Mouse (Mus musculus) lung, embryonic 14.5 days (tissue): ENCODE measurements around the gene Atp8a2. TPM values are rescaled to one million over a fixed set of nuclear protein-coding genes. Genes with fewer than 3 reads are reported as not detected.

ENCODE experiments used
- ATAC-seq: fragments of 200-750 bp; cut with Nextera tagmentation; 2 replicates; pipeline ENCODE4 v1.8.0; 2017; ENCODE audit warnings: mild to moderate bottlenecking, moderate TSS enrichment, moderate library complexity; ENCODE audit not compliant: insufficient read depth
- DNase-seq: peaks from one replicate; pipeline ENCODE4 v3.0.0-alpha.2; 2015
- H3K27ac ChIP-seq: fragments of 300-500 bp; sonication (generic); 2 replicates; pipeline ENCODE4 v1.5.1; 2014; ENCODE audit warnings: low read depth, mild to moderate bottlenecking, moderate library complexity
- H3K27me3 ChIP-seq: fragments of 300-500 bp; sonication (generic); 2 replicates; pipeline ENCODE4 v1.6.1; 2014; ENCODE audit warnings: low read length, control low read depth; ENCODE audit not compliant: insufficient read depth
- H3K36me3 ChIP-seq: fragments of 300-500 bp; sonication (generic); 2 replicates; pipeline ENCODE4 v1.6.1; 2014; ENCODE audit warnings: control low read depth; ENCODE audit not compliant: insufficient read depth
- H3K4me1 ChIP-seq: fragments of 300-500 bp; sonication (generic); 2 replicates; pipeline ENCODE4 v1.6.1; 2014; ENCODE audit warnings: antibody characterized with exemption, control low read depth; ENCODE audit not compliant: insufficient read depth
- H3K4me2 ChIP-seq: fragments of 300-500 bp; sonication (generic); 2 replicates; pipeline ENCODE4 v1.6.1; 2014; ENCODE audit warnings: mild to moderate bottlenecking
- H3K4me3 ChIP-seq: fragments of 300-500 bp; sonication (generic); 2 replicates; pipeline ENCODE4 v1.5.1; 2014; ENCODE audit warnings: low read depth, low read length
- H3K9ac ChIP-seq: fragments of 300-500 bp; sonication (generic); 2 replicates; pipeline ENCODE4 v1.6.1; 2014
- H3K9me3 ChIP-seq: fragments of 300-500 bp; sonication (generic); 2 replicates; pipeline ENCODE4 v1.6.1; 2016; ENCODE audit warnings: low read depth, low read length, control low read depth
- CTCF ChIP-seq: IDR thresholded peaks from 2 replicates; pipeline ENCODE4 v1.5.1; 2016; ENCODE audit warnings: antibody characterized with exemption, low read depth
- WGBS: fragments of 180-500 bp; shearing (Covaris S2); extraction: QIAGEN DNeasy Blood & Tissue Kit; methylation state at CpG from one replicate; pipeline ENCODE4 v1.1.7; 2014; 5-methylcytosine and 5-hydroxymethylcytosine counted together
- polyA plus RNA-seq: library from polyadenylated mRNA; unstranded; fragments of >200 nt; fragmentation: Nextera tagmentation; extraction: Ambion mirVana; gene quantifications from 2 replicates; pipeline ENCODE4 v1.2.1, GENCODE M21; 2014

Atp8a2 gene
- polyA plus RNA-seq, 1 experiment from 2014 or later = 0.95 TPM

GRCm38 (mm10) chr14:59806910-59807309 is 390.1 kb downstream of the Atp8a2 start:
- H3K9ac ChIP-seq = no peak overlapping the region
- 8% methylated on average over 4 of the region's 4 CpGs for WGBS
- H3K27ac ChIP-seq = peak overlapping the region; percentile 67
- H3K4me1 ChIP-seq = peaks cover 12% of the 10 kb centered on the region
- H3K4me3 ChIP-seq = no peak overlapping the region
- ATAC-seq = peak; percentile 13; the same call in 1 of the 2 replicates
- TF ChIP-seq CTCF = no peak
- no peaks in the 10 kb centered on the region for H3K27me3 ChIP-seq
- H3K36me3 ChIP-seq = no peaks in the 10 kb centered on the region
- peak; percentile 62 for DNase-seq
- H3K4me2 ChIP-seq = peak overlapping the region; percentile 12; the same call in 1 of the 2 replicates
- H3K9me3 ChIP-seq = 0 out of 2 replicates have a peak, but pooled peaks cover 3% of the 10 kb centered on the region

DNA sequence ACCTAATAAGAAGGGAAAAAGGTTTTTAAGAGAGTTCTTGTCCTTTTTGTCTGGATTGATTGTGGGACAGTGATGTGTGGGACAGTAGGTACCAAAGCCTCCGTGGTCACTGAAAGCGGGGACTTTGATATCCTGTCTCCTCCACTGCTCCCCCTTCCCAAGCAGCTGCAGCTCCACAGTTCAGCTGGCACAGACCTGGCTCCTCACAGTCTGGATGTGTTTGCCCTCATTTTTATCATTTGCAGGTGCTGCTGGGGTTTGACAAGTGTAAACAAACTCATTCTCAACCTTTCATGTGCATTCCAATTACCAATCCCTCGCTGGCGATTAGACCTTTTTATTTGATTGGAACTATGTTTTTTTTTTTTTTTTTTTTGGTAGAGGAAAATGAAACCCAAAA is 390.8 kb downstream of the Atp8a2 start:
- no peak overlapping the region for H3K4me3 ChIP-seq
- DNase-seq = no peak
- peaks cover 12% of the 10 kb centered on the region for H3K4me1 ChIP-seq
- no peak overlapping the region for H3K9ac ChIP-seq
- no peak overlapping the region for H3K4me2 ChIP-seq
- TF ChIP-seq CTCF = no peak
- H3K9me3 ChIP-seq = 0 out of 2 replicates have a peak, but pooled peaks cover 3% of the 10 kb centered on the region
- no peak overlapping the region for H3K27ac ChIP-seq
- 19% methylated on average over 4 of the region's 4 CpGs for WGBS
- H3K36me3 ChIP-seq = no peaks in the 10 kb centered on the region
- ATAC-seq = no peak
- H3K27me3 ChIP-seq = no peaks in the 10 kb centered on the region

DNA sequence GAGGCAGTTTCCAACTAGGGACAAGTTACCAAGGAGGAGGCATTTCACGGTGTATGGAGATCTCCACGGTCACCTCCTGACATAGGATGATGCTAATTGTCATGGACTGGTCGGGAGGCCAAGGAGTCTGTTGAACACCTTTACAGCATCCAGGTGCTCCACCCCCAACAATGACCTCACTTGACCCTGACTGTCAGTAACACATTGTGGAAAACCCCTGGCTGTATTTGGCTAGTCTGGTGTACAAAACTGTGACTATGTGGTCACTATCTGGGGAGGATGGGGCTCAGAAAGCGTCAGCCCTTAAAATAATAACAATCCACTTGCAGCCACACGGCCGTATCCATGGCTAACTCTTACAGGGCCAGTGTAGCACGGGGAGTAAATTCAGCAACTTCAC is 391.3 kb downstream of the Atp8a2 start:
- Histone ChIP-seq H3K9me3 (0 out of 2 replicates have a peak, but pooled peaks cover 3% of the 10 kb centered on the region), H3K4me1 (peaks cover 12% of the 10 kb centered on the region), H3K27me3 (no peaks in the 10 kb centered on the region), H3K9ac (no peak overlapping the region), H3K27ac (no peak overlapping the region), H3K4me3 (no peak overlapping the region), H3K36me3 (no peaks in the 10 kb centered on the region), H3K4me2 (no peak overlapping the region)
- TF ChIP-seq CTCF = no peak
- 28% methylated on average over 7 of the region's 7 CpGs for WGBS
- DNase-seq (no peak), ATAC-seq (no peak)

DNA sequence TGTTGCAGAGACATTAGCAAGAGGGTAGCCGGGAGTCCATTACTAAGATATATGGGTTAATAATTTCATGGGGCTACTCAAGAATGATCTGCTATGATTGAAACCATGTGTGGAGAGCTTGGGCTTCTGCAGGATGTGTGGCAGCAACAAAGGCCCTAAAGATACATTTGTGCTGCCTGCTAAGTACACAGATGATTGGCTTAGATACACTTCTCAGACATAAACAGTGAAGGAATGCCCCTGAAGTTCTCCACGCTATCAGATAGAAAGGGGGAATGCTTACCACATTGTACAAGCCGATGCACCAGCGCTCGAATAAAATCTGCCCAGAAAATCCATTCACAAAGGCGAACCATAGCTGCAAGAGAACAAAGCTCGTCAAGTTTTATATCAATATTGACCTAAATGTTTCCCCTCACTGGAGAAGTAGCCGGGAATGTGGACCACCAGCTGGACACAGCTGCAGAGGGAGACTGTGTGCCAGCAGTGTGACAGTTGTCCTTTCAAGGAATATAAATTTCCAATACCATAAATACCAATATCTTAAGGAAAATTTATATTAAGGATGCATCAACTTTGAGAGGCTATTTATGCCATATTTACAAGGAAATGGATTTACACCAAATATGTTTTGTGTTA is 394.9 kb downstream of the Atp8a2 start:
- Histone ChIP-seq H3K27me3 (no peaks in the 10 kb centered on the region), H3K9me3 (0 out of 2 replicates have a peak, but pooled peaks cover 3% of the 10 kb centered on the region), H3K36me3 (no peaks in the 10 kb centered on the region), H3K9ac (no peak overlapping the region), H3K4me3 (no peak overlapping the region), H3K27ac (peak overlapping the region; percentile 58; the same call in 1 of the 2 replicates), H3K4me2 (no peak overlapping the region), H3K4me1 (peaks cover 16% of the 10 kb centered on the region; the same call in 1 of the 2 replicates)
- ATAC-seq (peak; percentile 91), DNase-seq (peak; percentile 88)
- TF ChIP-seq CTCF = no peak
- WGBS = 11% methylated on average over 8 of the region's 8 CpGs

DNA sequence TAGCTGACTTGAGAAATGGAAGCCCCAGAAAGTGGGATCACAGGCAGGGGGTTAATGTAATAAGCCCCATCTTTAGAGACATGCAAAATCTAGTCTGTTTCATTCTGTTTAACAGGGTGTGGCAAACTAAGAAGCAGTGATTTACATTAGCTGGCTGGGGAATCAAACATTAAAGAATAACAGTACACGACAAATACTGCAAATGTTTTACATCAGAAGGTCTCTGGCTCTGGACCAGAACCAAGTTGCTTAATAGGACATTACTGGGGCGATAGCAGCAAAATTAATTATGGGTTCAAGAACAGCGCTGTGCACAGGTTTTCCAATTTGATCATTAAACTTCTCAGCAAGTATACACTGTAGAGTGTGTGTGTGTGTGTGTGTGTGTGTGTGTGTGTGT is 397.5 kb downstream of the Atp8a2 start:
- Histone ChIP-seq H3K27ac (no peak overlapping the region), H3K9ac (no peak overlapping the region), H3K4me1 (0 out of 2 replicates have a peak, but pooled peaks cover 5% of the 10 kb centered on the region), H3K9me3 (0 out of 2 replicates have a peak, but pooled peaks cover 3% of the 10 kb centered on the region), H3K4me3 (no peak overlapping the region), H3K27me3 (no peaks in the 10 kb centered on the region), H3K4me2 (no peak overlapping the region), H3K36me3 (no peaks in the 10 kb centered on the region)
- ATAC-seq (no peak), DNase-seq (peak; percentile 76)
- 46% methylated on average over 3 of the region's 3 CpGs for WGBS
- TF ChIP-seq CTCF = no peak

DNA sequence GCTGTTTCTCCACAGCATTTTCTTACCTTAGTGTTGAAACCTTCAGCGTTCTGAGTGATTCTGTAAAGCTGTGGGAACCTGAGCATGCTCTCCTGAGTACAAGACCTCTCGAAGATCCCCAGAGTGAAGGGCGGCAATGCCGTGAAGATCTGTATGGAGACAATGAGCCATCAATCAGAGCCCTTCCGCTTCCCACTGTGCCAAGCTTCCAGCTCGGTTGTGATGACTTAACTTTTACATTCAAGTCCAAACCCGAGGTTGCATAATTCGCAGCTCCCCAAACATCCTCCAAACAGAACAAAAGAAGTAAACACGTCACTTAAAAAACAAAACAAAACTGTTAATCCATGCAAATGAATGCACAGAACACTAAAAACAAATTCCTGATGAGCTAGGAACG is 403.1 kb downstream of the Atp8a2 start:
- no peaks in the 10 kb centered on the region for H3K36me3 ChIP-seq
- H3K4me3 ChIP-seq = no peak overlapping the region
- H3K9me3 ChIP-seq = no peaks in the 10 kb centered on the region
- 60% methylated on average over 10 of the region's 10 CpGs for WGBS
- DNase-seq (no peak), ATAC-seq (no peak)
- H3K9ac ChIP-seq = no peak overlapping the region
- no peak overlapping the region for H3K27ac ChIP-seq
- H3K4me2 ChIP-seq = no peak overlapping the region
- no peaks in the 10 kb centered on the region for H3K27me3 ChIP-seq
- no peaks in the 10 kb centered on the region for H3K4me1 ChIP-seq
- TF ChIP-seq CTCF = no peak

GRCm38 (mm10) chr14:59783348-59784341 is 413.3 kb downstream of the Atp8a2 start:
- 65% methylated on average over 11 of the region's 11 CpGs for WGBS
- no peak overlapping the region for H3K4me2 ChIP-seq
- no peaks in the 10 kb centered on the region for H3K36me3 ChIP-seq
- H3K4me1 ChIP-seq = no peaks in the 10 kb centered on the region
- H3K9me3 ChIP-seq = no peaks in the 10 kb centered on the region; the same call in 1 of the 2 replicates
- H3K9ac ChIP-seq = no peak overlapping the region
- ATAC-seq = no peak
- no peak for TF ChIP-seq CTCF
- no peaks in the 10 kb centered on the region for H3K27me3 ChIP-seq
- no peak overlapping the region for H3K27ac ChIP-seq
- no peak overlapping the region for H3K4me3 ChIP-seq
- DNase-seq = peak; percentile 44
